Mouse (Mus musculus) E14TG2a.4 (cell line): ENCODE measurements around the gene Tfr2.

Experiments used
- CTCF ChIP-seq: conservative IDR thresholded peaks from 2 replicates; pipeline ENCODE4 v1.5.1; 2014; ENCODE audit warnings: low read length
- NANOG ChIP-seq: IDR thresholded peaks from 2 replicates; pipeline ENCODE4 v1.6.1; 2014; ENCODE audit warnings: borderline replicate concordance, low read length, mixed read lengths
- POU5F1 ChIP-seq: IDR thresholded peaks from 2 replicates; pipeline ENCODE4 v1.6.1; 2014; ENCODE audit warnings: low read length, borderline replicate concordance

DNA sequence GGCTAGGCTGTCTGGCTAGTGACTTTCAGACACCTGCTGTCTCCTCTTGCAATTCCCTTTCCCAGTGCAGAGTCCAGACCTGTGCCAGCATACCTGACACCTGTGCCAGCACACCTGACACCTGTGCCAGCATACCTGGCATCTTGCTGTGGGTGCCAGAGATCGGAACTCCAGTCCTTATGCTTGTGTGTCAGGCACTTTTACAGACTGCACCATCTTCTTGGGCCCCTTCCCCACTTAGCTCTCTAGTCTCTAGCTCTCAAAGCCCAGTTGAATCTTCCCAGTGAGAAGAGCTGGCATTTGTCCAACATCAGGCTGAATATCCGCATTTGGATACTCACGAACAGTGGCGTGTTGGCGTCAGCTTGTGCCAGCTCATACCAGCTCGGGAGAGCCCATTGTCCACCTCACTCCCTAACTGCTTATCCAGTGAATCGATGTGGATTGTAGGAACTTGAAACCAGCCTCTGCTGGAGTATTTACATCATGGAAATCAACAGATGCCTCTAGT lies 30.3 kb upstream of the Tfr2 start:
- TF ChIP-seq CTCF (no peak), NANOG (no peak), POU5F1 (no peak)
